8 mouse cellular contexts compared by ENCODE assay signal in the genomic region with DNA sequence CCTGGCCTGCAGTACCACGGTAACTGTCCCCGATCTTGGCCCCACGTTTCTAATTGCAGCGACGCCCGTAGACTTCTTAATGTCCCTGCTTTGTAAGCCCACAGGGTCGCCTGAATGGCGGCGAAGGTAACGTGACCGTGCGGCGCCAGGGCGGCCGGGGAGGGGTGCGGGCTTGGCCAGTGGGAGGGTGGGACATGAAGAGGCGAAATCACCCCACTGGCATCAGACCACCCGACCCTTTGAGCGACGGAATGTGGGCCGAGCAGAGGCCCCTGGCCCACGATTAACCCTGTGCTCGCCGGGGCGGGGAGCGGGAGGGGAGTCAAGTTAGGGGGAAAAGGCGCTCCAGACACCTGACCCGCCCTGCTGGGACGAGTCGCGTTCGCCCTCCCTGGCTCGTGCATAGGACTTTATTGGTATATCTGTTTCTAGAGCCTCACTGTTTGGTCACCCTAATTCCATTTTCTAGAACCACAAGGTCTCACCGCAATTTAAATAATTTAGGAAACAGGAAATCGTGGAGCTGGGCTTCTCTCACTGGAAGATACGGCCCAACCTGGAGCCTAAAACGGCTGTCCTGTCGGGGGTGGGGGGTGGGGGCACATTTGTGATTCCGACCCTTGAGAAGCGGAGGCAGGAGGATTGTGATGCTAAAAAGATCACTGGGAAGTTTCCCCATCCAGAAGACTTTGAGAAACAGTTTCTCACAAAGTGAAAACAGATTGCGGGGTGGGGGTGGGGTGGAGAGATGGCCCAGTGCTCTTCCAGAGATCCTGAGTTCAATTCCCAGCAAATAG. TPM values are rescaled to one million over a fixed set of nuclear protein-coding genes. Genes with fewer than 3 reads are reported as not detected.
DNase-seq lines count a peak whose midpoint lies in the region; ATAC-seq lines count a peak whose summit lies in the region.

No protein-coding gene starts in this region.

- 0 out of 2 replicates have a peak, but pooled peaks cover 3% of the 10 kb centered on the region for H3K4me1 ChIP-seq in stomach, embryonic 16.5 days (ENCODE audit: control insufficient read depth, insufficient read depth, low read length)

- H3K4me2 ChIP-seq in stomach, embryonic 16.5 days (ENCODE audit: low read depth, low read length): peak overlapping the region; percentile 94

- no peaks in the 10 kb centered on the region for H3K36me3 ChIP-seq in stomach, embryonic 16.5 days (ENCODE audit: control insufficient read depth, insufficient read depth, low read length)

- ATAC-seq in megakaryocyte-erythroid progenitor cell, adult 5-6 weeks (replicated peaks; ENCODE audit: low FRiP score, low TSS enrichment, poor library complexity, severe bottlenecking): peak; percentile 84
- peak; percentile 72; the same call in 1 of the 2 replicates for ATAC-seq in stomach, embryonic 16.5 days (ENCODE audit: insufficient read depth, low FRiP score)

- 2% methylated on average over 41 of the region's 41 CpGs for WGBS in stomach, embryonic 16.5 days

- H3K9me3 ChIP-seq in stomach, embryonic 16.5 days (replicated peaks; ENCODE audit: control insufficient read depth, low read length): no peaks in the 10 kb centered on the region

- H3K27me3 ChIP-seq in stomach, embryonic 16.5 days (ENCODE audit: control insufficient read depth, insufficient read depth, low read length): no peaks in the 10 kb centered on the region

- peak overlapping the region; percentile 82 for H3K9ac ChIP-seq in stomach, embryonic 16.5 days (ENCODE audit: low read length)

- intact Hi-C loops in heart, postnatal 14 days (cut with DNase I): no loop called here

- H3K27ac ChIP-seq in stomach, embryonic 16.5 days (ENCODE audit: low read length): no peak overlapping the region

- peak; percentile 25 for DNase-seq in cerebellum, adult 11 months
- DNase-seq in cerebellum, adult 8-10 months: no peak
- peak; percentile 58 for DNase-seq in Muller cell, postnatal 12 days (ENCODE audit: inconsistent ontology term)
- DNase-seq in embryo, embryonic 9.5 days (ENCODE audit: extremely low spot score): peak; percentile 90
- DNase-seq in heart, postnatal 14 days: peak; percentile 46 to 61
- DNase-seq in layer of hippocampus, postnatal 36 days: peak; percentile 19 to 59

- peak overlapping the region; percentile 63 for H3K4me3 ChIP-seq in stomach, embryonic 16.5 days (replicated peaks; ENCODE audit: low read length)

RNA-seq across cellular contexts. Expression of gene Fgfbp3, which starts 15.0 kb away (rescaled TPM):
- total RNA-seq in heart, postnatal 14 days (2021): 1 to 10 TPM; 1.9 TPM
- 1 to 10 TPM; 6.4 to 7.5 TPM for total RNA-seq in layer of hippocampus, postnatal 36 days (2021)
- 4.0 and 5.2 TPM in 2 replicates for total RNA-seq in megakaryocyte-erythroid progenitor cell, adult 5-6 weeks (2014; fragmentation: Nextera tagmentation)
- total RNA-seq in megakaryocyte-erythroid progenitor cell, adult 5-6 weeks (2017): 6.0 and 10.6 TPM in 2 replicates
- polyA plus RNA-seq in stomach, embryonic 16.5 days (2015; fragmentation: Nextera tagmentation; extraction: Ambion mirVana): 3.1 TPM in 2 replicates

RNA-seq across cellular contexts. Expression of gene Btaf1, which starts 21.5 kb away (rescaled TPM):
- 10 to 100 TPM; 12.9 to 13.4 TPM for total RNA-seq in heart, postnatal 14 days (2021)
- 10 to 100 TPM; 27.4 to 28.6 TPM for total RNA-seq in layer of hippocampus, postnatal 36 days (2021)
- 68.1 and 86.4 TPM in 2 replicates for total RNA-seq in megakaryocyte-erythroid progenitor cell, adult 5-6 weeks (2014; fragmentation: Nextera tagmentation)
- 131 and 145 TPM in 2 replicates for total RNA-seq in megakaryocyte-erythroid progenitor cell, adult 5-6 weeks (2017)
- 8.7 and 9.3 TPM in 2 replicates for polyA plus RNA-seq in stomach, embryonic 16.5 days (2015; fragmentation: Nextera tagmentation; extraction: Ambion mirVana)
